Mouse (Mus musculus) midbrain, embryonic 10.5 days (tissue): Measurements from ENCODE around the gene Deaf1. TPM values are rescaled to one million over a fixed set of nuclear protein-coding genes. Genes with fewer than 3 reads are reported as not detected.
A peak's percentile ranks its signal among the peaks of the same experiment; 100 is the strongest.

ENCODE experiments used
- DNase-seq: peaks from one replicate; pipeline ENCODE4 v3.0.0-alpha.2; 2017; ENCODE audit warnings: low spot score
- H3K27ac ChIP-seq: fragments of 300-500 bp; sonication (generic); replicated peaks from 2 replicates; pipeline ENCODE4 v1.5.1; 2016; ENCODE audit warnings: mild to moderate bottlenecking
- H3K27me3 ChIP-seq: fragments of 300-500 bp; sonication (generic); 2 replicates; pipeline ENCODE4 v1.6.1; 2016; ENCODE audit warnings: low read depth, mild to moderate bottlenecking; ENCODE audit not compliant: poor library complexity, severe bottlenecking
- H3K36me3 ChIP-seq: fragments of 300-500 bp; sonication (generic); 2 replicates; pipeline ENCODE4 v1.6.1; 2016; ENCODE audit warnings: mild to moderate bottlenecking, moderate library complexity
- H3K4me1 ChIP-seq: fragments of 300-500 bp; sonication (generic); 2 replicates; pipeline ENCODE4 v1.6.1; 2016
- H3K4me3 ChIP-seq: fragments of 300-500 bp; sonication (generic); 2 replicates; pipeline ENCODE4 v1.5.1; 2016; ENCODE audit warnings: mild to moderate bottlenecking, moderate library complexity
- H3K9me3 ChIP-seq: fragments of 300-500 bp; sonication (generic); replicated peaks from 2 replicates; pipeline ENCODE4 v1.6.1; 2016; ENCODE audit warnings: mild to moderate bottlenecking
- WGBS: fragments of 180-500 bp; shearing (Covaris S2); methylation state at CpG from one replicate; pipeline ENCODE4 v1.1.7; 2016; 5-methylcytosine and 5-hydroxymethylcytosine counted together
- polyA plus RNA-seq: library from polyadenylated mRNA; unstranded; fragments of >200 nt; fragmentation: Nextera tagmentation; extraction: Ambion mirVana; gene quantifications from 2 replicates; pipeline ENCODE4 v1.2.1, GENCODE M21; 2016

Deaf1 gene
- polyA plus RNA-seq, 1 experiment from 2014 or later: 57.4 TPM

GRCm38 (mm10) chr7:141304537-141304936, 23.0 kb downstream of the Deaf1 start:
- no peak for DNase-seq
- WGBS: 89% methylated on average over 4 of the region's 4 CpGs
- no peaks in the 10 kb centered on the region for H3K4me1 ChIP-seq
- no peaks in the 10 kb centered on the region for H3K9me3 ChIP-seq
- H3K36me3 ChIP-seq: peaks cover 100% of the 10 kb centered on the region
- no peak overlapping the region for H3K4me3 ChIP-seq
- H3K27ac ChIP-seq: no peak overlapping the region
- no peaks in the 10 kb centered on the region for H3K27me3 ChIP-seq

DNA sequence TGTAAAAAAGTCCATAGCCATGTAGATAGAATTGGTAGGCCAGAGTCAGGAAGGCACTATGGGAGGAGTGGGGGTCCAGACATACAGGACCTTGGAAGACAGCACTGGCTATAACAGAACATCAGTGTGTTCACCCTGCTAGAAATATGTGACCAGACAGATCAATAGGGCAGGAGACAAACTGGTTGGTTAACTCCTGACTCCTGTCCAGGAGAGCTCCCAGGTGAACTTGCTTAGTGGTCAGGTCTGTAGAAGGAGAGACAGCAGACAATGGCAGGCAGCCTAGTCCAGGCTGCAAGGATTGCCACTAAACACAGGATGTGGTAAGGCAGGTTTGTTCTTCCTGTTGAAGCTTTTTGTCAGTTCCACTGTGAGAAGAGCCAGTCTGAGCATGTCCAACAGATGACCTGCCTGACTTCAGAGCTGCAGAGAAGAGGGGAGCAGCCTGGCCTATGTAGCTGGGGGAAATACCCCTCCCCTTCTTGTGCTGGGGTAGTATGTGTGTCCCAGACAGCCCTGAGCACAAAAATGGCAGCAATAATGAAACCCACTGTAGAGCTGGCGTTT, 24.7 kb downstream of the Deaf1 start:
- 84% methylated on average over 1 of the region's 1 CpGs for WGBS
- H3K27me3 ChIP-seq: no peaks in the 10 kb centered on the region
- H3K27ac ChIP-seq: no peak overlapping the region
- DNase-seq: no peak
- H3K9me3 ChIP-seq: no peaks in the 10 kb centered on the region
- no peak overlapping the region for H3K4me3 ChIP-seq
- H3K36me3 ChIP-seq: peaks cover 98% of the 10 kb centered on the region
- H3K4me1 ChIP-seq: no peaks in the 10 kb centered on the region

DNA sequence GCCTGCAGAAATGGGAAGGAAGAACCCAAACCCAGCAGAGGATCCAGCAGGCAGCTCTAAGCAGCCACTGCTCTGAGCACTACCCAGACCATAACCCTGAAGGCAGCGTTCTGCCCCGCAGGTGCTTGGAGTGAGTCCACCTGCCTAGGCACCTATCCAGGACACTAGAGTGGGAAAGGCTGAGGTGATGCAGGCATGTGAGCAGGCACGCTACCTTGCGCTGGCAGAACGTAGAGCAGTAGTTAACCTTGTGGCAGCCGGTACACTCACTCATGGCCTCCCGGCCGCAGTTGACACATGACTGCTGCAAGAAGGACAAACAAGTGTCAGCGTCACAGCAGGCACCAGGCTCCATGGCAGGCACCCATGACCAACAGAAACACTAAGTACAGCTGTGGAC, 26.1 kb downstream of the Deaf1 start:
- Histone ChIP-seq H3K4me1 (no peaks in the 10 kb centered on the region), H3K27me3 (peaks cover 5% of the 10 kb centered on the region), H3K9me3 (no peaks in the 10 kb centered on the region), H3K36me3 (peaks cover 98% of the 10 kb centered on the region), H3K4me3 (no peak overlapping the region), H3K27ac (no peak overlapping the region)
- DNase-seq: no peak
- WGBS: 95% methylated on average over 9 of the region's 9 CpGs

GRCm38 (mm10) chr7:141299175-141299574, 28.3 kb downstream of the Deaf1 start:
- no peak for DNase-seq
- H3K27ac ChIP-seq: no peak overlapping the region
- H3K36me3 ChIP-seq: peaks cover 77% of the 10 kb centered on the region
- H3K4me1 ChIP-seq: peaks cover 9% of the 10 kb centered on the region
- H3K4me3 ChIP-seq: no peak overlapping the region
- H3K9me3 ChIP-seq: no peaks in the 10 kb centered on the region
- H3K27me3 ChIP-seq: peaks cover 27% of the 10 kb centered on the region
- WGBS: 93% methylated on average over 8 of the region's 8 CpGs

DNA sequence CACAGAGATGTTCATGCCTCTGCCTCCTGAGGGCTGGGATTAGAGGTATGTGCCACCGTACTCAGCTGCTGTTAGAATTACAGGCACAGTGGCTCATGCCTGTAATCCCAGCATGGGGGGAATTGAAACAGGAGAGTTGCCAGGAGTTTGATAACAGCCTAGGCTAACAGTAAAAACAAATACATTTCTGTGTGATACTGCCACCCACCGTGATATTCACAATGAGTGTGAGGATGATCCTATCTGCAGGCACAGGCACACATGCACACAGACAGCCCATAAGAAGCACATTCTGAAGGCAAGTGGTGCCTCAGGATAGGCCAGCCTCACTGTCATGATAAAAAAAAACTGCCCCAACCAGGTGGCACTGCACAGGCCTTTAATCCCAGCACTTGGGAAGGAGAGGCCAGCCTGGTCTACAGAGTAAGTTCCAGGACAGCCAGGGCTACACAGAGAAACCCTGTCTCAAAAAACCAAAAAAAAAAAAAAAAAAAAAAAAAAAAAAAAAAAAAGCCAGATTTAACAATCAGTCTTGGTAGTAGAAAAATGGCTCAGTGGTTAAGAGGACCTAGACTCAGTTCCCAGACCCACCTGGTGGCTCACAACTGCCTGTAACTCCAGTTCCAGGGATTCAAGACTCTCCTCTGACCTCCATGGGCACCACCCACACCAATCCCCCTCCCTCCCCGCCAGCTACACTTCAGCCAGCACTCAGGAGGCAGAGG, 29.4 kb downstream of the Deaf1 start:
- WGBS: 84% methylated on average over 3 of the region's 3 CpGs
- Histone ChIP-seq H3K4me1 (peaks cover 20% of the 10 kb centered on the region), H3K9me3 (no peaks in the 10 kb centered on the region), H3K27ac (no peak overlapping the region), H3K36me3 (peaks cover 66% of the 10 kb centered on the region), H3K4me3 (no peak overlapping the region), H3K27me3 (peaks cover 38% of the 10 kb centered on the region)
- no peak for DNase-seq

GRCm38 (mm10) chr7:141294479-141294878, 33.0 kb downstream of the Deaf1 start:
- Histone ChIP-seq H3K9me3 (no peaks in the 10 kb centered on the region), H3K27me3 (peaks cover 74% of the 10 kb centered on the region), H3K27ac (peak overlapping the region; percentile 10; the same call in 1 of the 2 replicates), H3K4me1 (peaks cover 37% of the 10 kb centered on the region), H3K4me3 (peak overlapping the region; percentile 52), H3K36me3 (peaks cover 30% of the 10 kb centered on the region)
- DNase-seq: no peak
- WGBS: 6% methylated on average over 20 of the region's 22 CpGs

GRCm38 (mm10) chr7:141293852-141294471, 33.5 kb downstream of the Deaf1 start:
- Histone ChIP-seq H3K36me3 (peaks cover 25% of the 10 kb centered on the region), H3K27ac (peak overlapping the region; percentile 10; the same call in 1 of the 2 replicates), H3K4me3 (peak overlapping the region; percentile 52), H3K9me3 (no peaks in the 10 kb centered on the region), H3K4me1 (peaks cover 37% of the 10 kb centered on the region), H3K27me3 (peaks cover 74% of the 10 kb centered on the region)
- 1% methylated on average over 53 of the region's 53 CpGs for WGBS
- peak; percentile 68 for DNase-seq

- Histone ChIP-seq H3K4me3 (peak overlapping the region; percentile 61), H3K36me3 (peaks cover 15% of the 10 kb centered on the region), H3K27me3 (peaks cover 74% of the 10 kb centered on the region), H3K4me1 (peaks cover 37% of the 10 kb centered on the region), H3K9me3 (no peaks in the 10 kb centered on the region), H3K27ac (peak overlapping the region; percentile 74; the same call in 1 of the 2 replicates)
- WGBS: 19% methylated on average over 15 of the region's 15 CpGs
- DNase-seq: peak; percentile 45
These were observed 34.7 kb downstream of the Deaf1 start for GRCm38 (mm10) chr7:141292583-141293388.

- peak; percentile 67 for DNase-seq
- H3K27ac ChIP-seq: peak within 1 kb of the TSS; percentile 74
- H3K4me1 ChIP-seq: peaks cover 37% of the 10 kb centered on the region
- H3K9me3 ChIP-seq: no peaks in the 10 kb centered on the region
- H3K36me3 ChIP-seq: peaks cover 8% of the 10 kb centered on the region
- 1% methylated on average over 46 of the region's 46 CpGs for WGBS
- H3K4me3 ChIP-seq: peak within 1 kb of the TSS; percentile 61
- peaks cover 74% of the 10 kb centered on the region for H3K27me3 ChIP-seq
These were observed 35.4 kb downstream of the Deaf1 start, which contains the start of gene Drd4 for GRCm38 (mm10) chr7:141291921-141292582. Gene Drd4, plus strand, starts transcription at chr7:141292006.

GRCm38 (mm10) chr7:141288042-141288441, 39.4 kb downstream of the Deaf1 start:
- H3K9me3 ChIP-seq: no peaks in the 10 kb centered on the region
- H3K4me1 ChIP-seq: peaks cover 17% of the 10 kb centered on the region
- WGBS: 85% methylated on average over 3 of the region's 3 CpGs
- no peak overlapping the region for H3K27ac ChIP-seq
- H3K36me3 ChIP-seq: no peaks in the 10 kb centered on the region
- no peak overlapping the region for H3K4me3 ChIP-seq
- no peak for DNase-seq
- peaks cover 36% of the 10 kb centered on the region for H3K27me3 ChIP-seq

DNA sequence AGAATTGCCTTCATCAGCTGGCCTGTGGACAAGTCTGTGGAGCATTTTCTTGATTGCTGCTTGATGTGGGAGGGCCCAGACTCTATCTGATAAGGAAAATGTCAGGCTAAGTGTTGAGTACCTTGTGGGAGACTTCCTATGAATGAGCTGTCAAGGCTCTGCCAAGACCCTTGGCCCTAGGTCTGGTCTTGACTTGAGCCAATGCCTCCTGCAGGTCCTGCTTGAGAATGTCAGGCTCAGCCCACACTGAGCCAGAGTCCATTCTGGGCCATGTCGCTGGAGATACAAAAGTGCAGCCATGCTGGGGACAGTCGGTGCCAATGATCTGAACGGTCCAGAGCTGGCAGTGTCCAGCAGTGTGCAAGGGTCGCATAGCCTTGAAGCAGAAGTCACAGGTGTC, 44.7 kb downstream of the Deaf1 start:
- Histone ChIP-seq H3K4me1 (peaks cover 24% of the 10 kb centered on the region), H3K27me3 (peaks cover 34% of the 10 kb centered on the region), H3K36me3 (no peaks in the 10 kb centered on the region), H3K4me3 (no peak overlapping the region), H3K9me3 (no peaks in the 10 kb centered on the region), H3K27ac (no peak overlapping the region)
- DNase-seq: no peak
- 87% methylated on average over 4 of the region's 4 CpGs for WGBS

- WGBS: 72% methylated on average over 6 of the region's 6 CpGs
- peaks cover 32% of the 10 kb centered on the region for H3K4me1 ChIP-seq
- no peaks in the 10 kb centered on the region for H3K36me3 ChIP-seq
- no peak overlapping the region for H3K27ac ChIP-seq
- no peaks in the 10 kb centered on the region for H3K9me3 ChIP-seq
- H3K4me3 ChIP-seq: no peak overlapping the region
- DNase-seq: no peak
- peaks cover 47% of the 10 kb centered on the region for H3K27me3 ChIP-seq
These were observed 46.0 kb downstream of the Deaf1 start for GRCm38 (mm10) chr7:141281442-141281841.
